Mouse (Mus musculus) thymus, adult 2 months (tissue): Measurements from ENCODE around the gene Mrpl39. TPM values are rescaled to one million over a fixed set of nuclear protein-coding genes. Genes with fewer than 3 reads are reported as not detected.

ENCODE experiments used
- DNase-seq: peaks from one replicate; pipeline ENCODE4 v3.0.0; 2021
- H3K27ac ChIP-seq: fragments of 200-500 bp; 2 replicates; pipeline ENCODE4 v1.5.1; 2012; ENCODE audit warnings: low read length, control low read depth; ENCODE audit not compliant: control insufficient read depth, insufficient read depth
- H3K27me3 ChIP-seq: fragments of 200-500 bp; 2 replicates; pipeline ENCODE4 v1.6.1; 2012; ENCODE audit warnings: mild to moderate bottlenecking, low read length, moderate library complexity, mixed read lengths; ENCODE audit not compliant: control insufficient read depth, insufficient read depth
- H3K36me3 ChIP-seq: fragments of 200-500 bp; 2 replicates; pipeline ENCODE4 v1.6.1; 2012; ENCODE audit warnings: mild to moderate bottlenecking, low read length, moderate library complexity; ENCODE audit not compliant: control insufficient read depth, insufficient read depth
- H3K4me1 ChIP-seq: fragments of 200-500 bp; replicated peaks from 2 replicates; pipeline ENCODE4 v1.6.1; 2012; ENCODE audit warnings: low read length; ENCODE audit not compliant: control insufficient read depth, insufficient read depth
- H3K4me3 ChIP-seq: fragments of 200-500 bp; 2 replicates; pipeline ENCODE4 v1.5.1; 2012; ENCODE audit warnings: mild to moderate bottlenecking, low read length, control low read depth, moderate library complexity; ENCODE audit not compliant: control insufficient read depth, insufficient read depth
- CTCF ChIP-seq: fragments of 200-500 bp; IDR thresholded peaks from 2 replicates; pipeline ENCODE4 v1.5.1; 2012; ENCODE audit warnings: mild to moderate bottlenecking, control low read depth, low read length, moderate library complexity, borderline replicate concordance; ENCODE audit not compliant: control insufficient read depth, poor library complexity, insufficient read depth; ENCODE audit errors: extremely low read depth
- POLR2A ChIP-seq: fragments of 200-500 bp; IDR thresholded peaks from 2 replicates; pipeline ENCODE4 v1.6.1; 2012; ENCODE audit warnings: mild to moderate bottlenecking, low read length, control low read depth, moderate library complexity; ENCODE audit not compliant: control insufficient read depth, poor library complexity, insufficient read depth; ENCODE audit errors: extremely low read depth
- WGBS: fragments of 180-500 bp; shearing (Covaris S2); methylation state at CpG from one replicate; pipeline ENCODE4 v1.1.7; 2018; 5-methylcytosine and 5-hydroxymethylcytosine counted together
- polyA plus RNA-seq: library from polyadenylated mRNA; depleted of rRNA; stranded (reverse); fragments of >200 nt; gene quantifications from 2 replicates; pipeline ENCODE4 v1.2.3, GENCODE M21; 2012

Gene Mrpl39
- polyA plus RNA-seq, 1 experiment: 12.3 TPM

GRCm38 (mm10) chr16:84744703-84745490, 9.4 kb upstream of the Mrpl39 start:
- H3K27ac ChIP-seq: no peak overlapping the region

DNA sequence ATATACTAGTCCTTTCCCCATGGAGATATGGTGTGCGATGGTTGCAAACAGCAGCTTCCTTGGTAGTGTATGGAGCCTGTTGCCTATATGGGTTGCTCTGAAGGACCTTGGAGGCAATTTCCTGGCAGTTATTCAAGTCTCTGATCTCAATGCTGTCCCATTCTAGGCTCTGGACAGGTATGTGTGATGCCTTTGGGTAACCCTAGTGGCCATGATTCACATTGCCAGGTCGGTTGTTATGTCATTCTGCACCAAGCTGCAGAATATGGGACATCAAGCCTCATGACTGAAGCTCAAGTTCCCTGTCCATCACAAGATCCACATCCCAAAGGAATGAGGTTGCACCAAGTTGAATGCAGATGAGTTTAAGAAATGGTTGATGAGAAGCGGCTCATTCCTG, 1.8 kb upstream of the Mrpl39 start:
- no peak for DNase-seq
- Histone ChIP-seq H3K36me3 (no peaks in the 10 kb centered on the region), H3K27ac (no peak overlapping the region), H3K4me1 (peaks cover 4% of the 10 kb centered on the region), H3K27me3 (no peaks in the 10 kb centered on the region), H3K4me3 (no peak overlapping the region)
- TF ChIP-seq CTCF: no peak
- no peak for TF ChIP-seq POLR2A
- 70% methylated on average over 3 of the region's 3 CpGs for WGBS

More at GRCm38 (mm10) chr16:84744703-84745490, 9.4 kb upstream of the Mrpl39 start:
- WGBS: 83% methylated on average over 10 of the region's 10 CpGs
- no peaks in the 10 kb centered on the region for H3K36me3 ChIP-seq
- TF ChIP-seq CTCF (no peak), POLR2A (no peak)
- no peak for DNase-seq
- H3K4me3 ChIP-seq: no peak overlapping the region
- no peaks in the 10 kb centered on the region for H3K4me1 ChIP-seq
- no peaks in the 10 kb centered on the region for H3K27me3 ChIP-seq

DNA sequence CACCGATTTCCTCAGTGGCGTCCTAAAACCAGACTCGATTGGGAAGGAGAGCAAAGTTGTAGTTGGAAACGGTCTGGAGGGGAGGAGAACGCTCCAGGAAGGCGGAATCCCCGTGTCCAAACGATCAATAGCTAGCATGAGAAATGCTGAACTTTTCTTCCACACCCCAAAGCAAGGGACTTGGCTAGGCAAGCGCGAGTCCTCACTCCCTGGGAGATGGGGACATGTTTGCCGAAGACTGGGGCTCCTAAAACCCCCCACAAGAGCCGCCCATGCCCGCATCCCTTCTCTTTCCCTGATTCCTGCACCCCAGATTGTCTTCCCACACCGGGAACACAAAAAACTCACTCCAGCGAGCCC, 756 bp downstream of the Mrpl39 start:
- H3K4me1 ChIP-seq: peaks cover 4% of the 10 kb centered on the region
- peaks cover 8% of the 10 kb centered on the region for H3K36me3 ChIP-seq
- no peak overlapping the region for H3K27ac ChIP-seq
- H3K27me3 ChIP-seq: no peaks in the 10 kb centered on the region
- WGBS: 2% methylated on average over 15 of the region's 15 CpGs
- DNase-seq: no peak
- TF ChIP-seq POLR2A (no peak), CTCF (no peak)
- peak overlapping the region; percentile 84 for H3K4me3 ChIP-seq

DNA sequence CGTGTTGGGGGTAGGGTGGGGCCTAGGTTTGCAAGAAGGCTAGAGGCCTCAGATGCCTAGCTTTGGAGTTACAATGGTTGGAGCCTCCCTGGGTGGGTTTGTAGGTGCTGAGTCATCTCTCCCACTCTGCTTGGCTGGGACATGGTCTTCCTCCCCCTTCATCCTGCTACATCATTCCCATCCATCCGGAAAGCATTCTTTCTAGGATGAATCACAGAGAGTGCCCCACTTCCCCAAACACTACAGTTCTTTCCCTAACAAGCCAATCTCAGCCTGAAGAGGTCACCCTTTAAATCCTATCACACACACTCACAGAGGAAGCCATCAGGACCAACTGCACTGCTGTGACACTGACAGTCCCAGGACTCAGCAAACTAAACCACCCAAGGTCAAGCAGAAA, 14.9 kb downstream of the Mrpl39 start:
- 95% methylated on average over 2 of the region's 2 CpGs for WGBS
- no peak overlapping the region for H3K27ac ChIP-seq
- no peaks in the 10 kb centered on the region for H3K27me3 ChIP-seq
- no peak for DNase-seq
- H3K4me1 ChIP-seq: no peaks in the 10 kb centered on the region
- TF ChIP-seq CTCF: no peak
- TF ChIP-seq POLR2A: no peak
- H3K4me3 ChIP-seq: no peak overlapping the region
- H3K36me3 ChIP-seq: peaks cover 51% of the 10 kb centered on the region

GRCm38 (mm10) chr16:84718250-84718649, 17.3 kb downstream of the Mrpl39 start:
- Histone ChIP-seq H3K27ac (no peak overlapping the region), H3K27me3 (no peaks in the 10 kb centered on the region), H3K4me3 (no peak overlapping the region), H3K36me3 (peaks cover 27% of the 10 kb centered on the region), H3K4me1 (peaks cover 2% of the 10 kb centered on the region)
- no peak for DNase-seq
- 97% methylated on average over 4 of the region's 4 CpGs for WGBS
- TF ChIP-seq POLR2A (no peak), CTCF (no peak)

GRCm38 (mm10) chr16:84717618-84718248, 17.8 kb downstream of the Mrpl39 start:
- peaks cover 22% of the 10 kb centered on the region for H3K36me3 ChIP-seq
- no peak overlapping the region for H3K27ac ChIP-seq
- no peak overlapping the region for H3K4me3 ChIP-seq
- H3K4me1 ChIP-seq: peaks cover 2% of the 10 kb centered on the region
- no peaks in the 10 kb centered on the region for H3K27me3 ChIP-seq
- no peak for DNase-seq
- WGBS: 97% methylated on average over 10 of the region's 10 CpGs
- TF ChIP-seq POLR2A: no peak
- TF ChIP-seq CTCF: no peak
